Mouse (Mus musculus): Measurements from ENCODE around the gene Fry. TPM values are rescaled to one million over a fixed set of nuclear protein-coding genes. Genes with fewer than 3 reads are reported as not detected.
A peak's percentile ranks its signal among the peaks of the same experiment; 100 is the strongest.

Gene Fry
- total and polyA plus RNA-seq, 3 experiments = 43.8 to 153 (median 117) TPM

DNA sequence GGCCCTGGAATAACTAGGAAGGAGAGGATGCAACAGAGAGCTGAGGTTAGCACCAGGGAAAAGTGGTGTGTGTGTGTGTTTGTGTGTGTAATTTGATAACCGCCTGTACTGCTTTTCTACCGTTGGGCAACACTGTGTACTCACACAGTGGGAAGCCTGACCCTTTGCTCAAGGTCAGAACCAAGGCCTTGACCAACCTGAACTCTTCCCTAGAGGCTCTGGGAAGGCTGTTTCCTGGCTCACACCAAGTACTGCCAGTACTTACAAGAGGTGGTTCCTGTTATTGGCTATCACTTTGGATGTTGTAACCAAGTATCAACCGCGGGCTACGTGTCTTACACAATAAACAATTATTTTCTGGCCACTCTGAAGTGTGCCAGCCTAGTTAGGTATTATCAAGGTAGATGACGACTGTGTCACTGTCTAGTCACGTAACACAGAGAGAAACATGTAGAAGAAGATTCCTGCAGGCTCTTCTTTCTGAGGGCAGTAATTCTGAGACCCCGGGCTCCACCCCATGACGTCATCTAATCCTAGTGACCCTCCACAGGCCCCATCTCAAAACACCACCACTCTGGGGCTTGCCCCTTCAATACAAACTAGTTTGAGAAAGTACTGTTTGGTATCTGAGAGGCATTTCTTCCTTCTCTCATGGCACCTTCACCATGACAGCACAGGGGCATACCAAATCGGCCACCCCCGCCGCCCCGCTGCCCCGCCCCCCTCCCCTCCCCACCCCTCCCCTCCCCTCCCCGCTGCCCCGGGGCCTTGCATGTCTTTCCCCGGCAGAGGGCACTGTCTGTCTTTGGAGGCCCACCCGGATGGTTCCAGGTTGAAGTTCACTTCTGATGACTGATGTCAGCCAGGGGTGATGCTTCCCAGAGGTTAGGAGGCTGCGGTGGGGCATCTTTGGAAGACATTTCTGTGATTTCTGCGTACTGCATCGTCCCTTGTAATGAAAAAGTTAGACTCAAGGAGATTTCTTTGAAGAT lies 114.0 kb downstream of the Fry start:
- Histone ChIP-seq H3K4me3 (no peak overlapping the region), H3K27ac (peak overlapping the region; percentile 58), H3K36me3 (ENCODE audit: control insufficient read depth, insufficient read depth, low read length) (peaks cover 1% of the 10 kb centered on the region; the same call in 1 of the 2 replicates), H3K4me1 (ENCODE audit: control insufficient read depth, insufficient read depth, low read length) (peaks cover 3% of the 10 kb centered on the region), H3K9ac (ENCODE audit: low read depth, low read length) (no peak overlapping the region), H3K27me3 (ENCODE audit: control insufficient read depth, insufficient read depth, low read length) (no peaks in the 10 kb centered on the region), H3K79me2 (replicated peaks; ENCODE audit: control insufficient read depth, insufficient read depth, low read length) (peaks cover 2% of the 10 kb centered on the region; the same call in 1 of the 2 replicates)
- peak; percentile 26 to 44 for DNase-seq
- intact Hi-C loops (cut with DNase I) = loop anchor here (2.0 to 5.0 kb wide), 5 partner anchors 36 to 195 kb away; no protein-coding TSS in a partner anchor
- WGBS = 22% methylated on average over 20 of the region's 21 CpGs
- peak; percentile 69; the same call in 1 of the 2 replicates for TF ChIP-seq EP300 (IDR thresholded peaks at IDR 0.05; ENCODE audit: insufficient read depth, low read depth, low read length)
- no peak for TF ChIP-seq POLR2A (IDR thresholded peaks at IDR 0.05; ENCODE audit: insufficient read depth, low read depth, low read length)
- TF ChIP-seq CTCF (IDR thresholded peaks at IDR 0.05) = no peak

DNA sequence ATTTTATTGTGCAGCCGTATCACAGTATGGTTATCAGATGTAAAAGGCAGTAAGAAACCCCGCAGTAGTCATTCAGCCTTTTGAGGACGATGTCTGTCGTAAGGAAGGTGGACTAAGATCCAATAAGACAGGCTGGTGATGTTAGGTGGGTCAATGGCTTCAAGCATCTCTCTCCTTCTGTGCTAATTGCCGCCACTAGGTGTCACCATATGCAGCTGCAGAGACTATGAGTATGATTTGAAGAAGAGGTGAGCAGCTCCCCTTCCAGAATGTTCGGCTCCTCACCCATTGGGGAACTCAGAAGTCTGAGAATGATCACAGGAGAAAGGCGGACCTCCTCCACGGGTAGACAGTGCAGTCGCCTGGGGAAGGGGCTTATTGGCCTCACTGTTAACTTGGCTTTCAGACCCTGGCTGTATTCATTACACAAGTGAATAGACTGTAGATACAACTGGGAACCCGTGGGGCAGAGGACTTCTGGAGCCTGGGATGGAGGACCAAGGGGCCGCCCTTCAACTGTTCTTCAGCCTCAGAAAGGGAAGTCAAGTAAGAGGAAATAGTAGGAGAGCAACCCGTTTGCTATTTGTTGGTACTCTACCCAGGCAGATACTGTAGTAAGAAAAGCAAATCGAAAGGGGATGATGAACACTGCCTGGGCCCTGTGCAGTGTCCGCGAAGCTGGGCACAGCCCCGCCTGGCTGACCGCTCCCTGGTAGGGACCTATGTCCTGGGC lies 114.9 kb downstream of the Fry start:
- intact Hi-C loops (cut with DNase I) = loop anchor here (2.0 to 5.0 kb wide), 5 partner anchors 37 to 194 kb away; no protein-coding TSS in a partner anchor
- Histone ChIP-seq H3K79me2 (replicated peaks; ENCODE audit: control insufficient read depth, insufficient read depth, low read length) (peaks cover 4% of the 10 kb centered on the region; the same call in 1 of the 2 replicates), H3K27ac (peak overlapping the region; percentile 24), H3K36me3 (ENCODE audit: control insufficient read depth, insufficient read depth, low read length) (no peaks in the 10 kb centered on the region), H3K4me3 (no peak overlapping the region), H3K9ac (ENCODE audit: low read depth, low read length) (peak overlapping the region; percentile 5; the same call in 1 of the 2 replicates), H3K27me3 (ENCODE audit: control insufficient read depth, insufficient read depth, low read length) (no peaks in the 10 kb centered on the region), H3K4me1 (ENCODE audit: control insufficient read depth, insufficient read depth, low read length) (peaks cover 3% of the 10 kb centered on the region)
- DNase-seq = peak; percentile 74 to 75
- TF ChIP-seq EP300 (IDR thresholded peaks at IDR 0.05; ENCODE audit: insufficient read depth, low read depth, low read length) = 0 out of 2 replicates have a peak, but pooled peaks have one; percentile 72
- no peak for TF ChIP-seq POLR2A (IDR thresholded peaks at IDR 0.05; ENCODE audit: insufficient read depth, low read depth, low read length)
- TF ChIP-seq CTCF (IDR thresholded peaks at IDR 0.05) = peak; percentile 79
- 50% methylated on average over 17 of the region's 17 CpGs for WGBS

DNA sequence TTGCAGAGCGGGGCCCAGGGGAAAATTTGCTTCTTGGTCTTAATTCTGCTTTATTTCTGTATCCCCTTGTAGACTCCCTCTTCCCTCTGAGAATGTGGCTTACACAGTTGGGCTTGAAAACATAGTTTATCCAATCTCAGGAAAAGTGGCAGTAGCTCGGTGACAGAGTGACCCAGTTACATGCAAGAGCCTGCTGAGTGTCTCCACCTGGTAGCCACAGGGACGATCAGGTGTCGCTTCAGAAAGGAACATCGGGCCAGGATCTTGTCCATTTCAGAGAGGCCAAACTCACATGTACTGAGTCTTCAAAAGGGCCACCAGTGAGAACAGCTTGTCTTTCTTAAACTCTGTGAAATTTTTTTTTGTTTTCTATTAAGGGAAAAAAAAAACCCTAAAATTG lies 117.5 kb downstream of the Fry start:
- peaks cover 3% of the 10 kb centered on the region for H3K4me1 ChIP-seq (ENCODE audit: control insufficient read depth, insufficient read depth, low read length)
- H3K9ac ChIP-seq (ENCODE audit: low read depth, low read length) = no peak overlapping the region
- no peaks in the 10 kb centered on the region for H3K36me3 ChIP-seq (ENCODE audit: control insufficient read depth, insufficient read depth, low read length)
- no peak overlapping the region for H3K4me3 ChIP-seq
- no peaks in the 10 kb centered on the region for H3K27me3 ChIP-seq (ENCODE audit: control insufficient read depth, insufficient read depth, low read length)
- H3K27ac ChIP-seq = no peak overlapping the region
- no peak for TF ChIP-seq EP300 (IDR thresholded peaks at IDR 0.05; ENCODE audit: insufficient read depth, low read depth, low read length)
- TF ChIP-seq POLR2A (IDR thresholded peaks at IDR 0.05; ENCODE audit: insufficient read depth, low read depth, low read length) = no peak
- no peak for TF ChIP-seq CTCF (IDR thresholded peaks at IDR 0.05)
- WGBS = 80% methylated on average over 5 of the region's 5 CpGs
- H3K79me2 ChIP-seq (replicated peaks; ENCODE audit: control insufficient read depth, insufficient read depth, low read length) = peaks cover 4% of the 10 kb centered on the region; the same call in 1 of the 2 replicates
- intact Hi-C loops (cut with DNase I) = loop anchor here (5.0 kb wide), 1 partner anchor 116 kb away; no protein-coding TSS in a partner anchor
- no peak for DNase-seq

DNA sequence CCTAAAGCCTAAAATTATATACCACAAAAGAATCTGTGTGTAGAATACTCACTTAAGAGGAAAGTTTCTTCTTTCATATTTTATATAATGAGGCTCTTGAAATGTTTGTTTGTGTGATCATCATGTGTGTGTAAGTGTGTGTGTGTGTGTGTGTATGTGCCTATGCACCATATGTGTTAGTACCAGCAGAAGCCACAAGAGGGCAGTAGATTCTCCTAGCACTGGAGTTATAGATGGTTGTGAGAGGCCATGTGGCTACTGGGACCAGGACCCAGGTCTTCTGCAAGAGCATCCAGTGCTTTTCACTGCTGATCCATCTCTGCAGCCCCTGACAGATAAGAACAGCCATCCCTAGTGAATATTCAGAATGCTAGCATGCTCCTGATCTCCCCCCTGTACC lies 118.2 kb downstream of the Fry start:
- intact Hi-C loops (cut with DNase I) = loop anchor here (5.0 kb wide), 1 partner anchor 116 kb away; no protein-coding TSS in a partner anchor
- TF ChIP-seq CTCF (IDR thresholded peaks at IDR 0.05) (peak; percentile 50), POLR2A (IDR thresholded peaks at IDR 0.05; ENCODE audit: insufficient read depth, low read depth, low read length) (no peak)
- no peak for DNase-seq

DNA sequence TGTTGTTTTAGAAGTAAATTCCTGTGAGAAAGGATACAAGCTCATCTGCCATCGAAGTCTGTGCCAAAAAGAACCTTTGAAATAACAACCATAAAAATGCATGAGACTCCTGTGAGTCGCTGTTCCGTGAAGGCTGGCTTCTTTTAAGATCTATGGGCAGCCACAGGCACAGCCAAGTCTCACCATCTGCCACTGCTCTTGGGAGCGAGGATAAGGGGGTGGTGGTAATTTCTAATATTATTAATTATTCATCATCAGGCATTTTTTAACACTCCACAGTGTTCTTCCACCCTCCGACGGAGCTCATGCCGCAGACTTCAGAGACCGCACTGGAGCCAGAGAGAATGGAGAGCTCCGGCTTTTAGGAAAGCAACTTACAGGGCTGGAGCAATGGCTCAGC lies 123.2 kb downstream of the Fry start:
- 96% methylated on average over 9 of the region's 9 CpGs for WGBS
- H3K9ac ChIP-seq (ENCODE audit: low read depth, low read length) = no peak overlapping the region
- peaks cover 4% of the 10 kb centered on the region for H3K79me2 ChIP-seq (replicated peaks; ENCODE audit: control insufficient read depth, insufficient read depth, low read length)
- H3K27ac ChIP-seq = no peak overlapping the region
- H3K4me3 ChIP-seq = no peak overlapping the region
- no peaks in the 10 kb centered on the region for H3K36me3 ChIP-seq (ENCODE audit: control insufficient read depth, insufficient read depth, low read length)
- TF ChIP-seq EP300 (IDR thresholded peaks at IDR 0.05; ENCODE audit: insufficient read depth, low read depth, low read length) (no peak), POLR2A (IDR thresholded peaks at IDR 0.05; ENCODE audit: insufficient read depth, low read depth, low read length) (no peak), CTCF (IDR thresholded peaks at IDR 0.05) (no peak)
- no peaks in the 10 kb centered on the region for H3K27me3 ChIP-seq (ENCODE audit: control insufficient read depth, insufficient read depth, low read length)
- DNase-seq = no peak
- intact Hi-C loops (cut with DNase I) = loop anchor here (2.0 kb wide), 1 partner anchor 13 kb away; no protein-coding TSS in a partner anchor
- H3K4me1 ChIP-seq (ENCODE audit: control insufficient read depth, insufficient read depth, low read length) = no peaks in the 10 kb centered on the region; the same call in 1 of the 2 replicates

More for the DNA sequence above, 118.2 kb downstream of the Fry start:
- Histone ChIP-seq H3K4me1 (ENCODE audit: control insufficient read depth, insufficient read depth, low read length) (peaks cover 3% of the 10 kb centered on the region), H3K4me3 (no peak overlapping the region), H3K27ac (no peak overlapping the region), H3K79me2 (replicated peaks; ENCODE audit: control insufficient read depth, insufficient read depth, low read length) (peaks cover 4% of the 10 kb centered on the region; the same call in 1 of the 2 replicates), H3K27me3 (ENCODE audit: control insufficient read depth, insufficient read depth, low read length) (no peaks in the 10 kb centered on the region), H3K9ac (ENCODE audit: low read depth, low read length) (no peak overlapping the region), H3K36me3 (ENCODE audit: control insufficient read depth, insufficient read depth, low read length) (no peaks in the 10 kb centered on the region)
